Mouse (Mus musculus) ES-Bruce4 (cell line): Measurements from ENCODE around the gene Ankle2.

Experiments used
- CTCF ChIP-seq: IDR thresholded peaks from one replicate; pipeline ENCODE4 v1.8.1; 2011; ENCODE audit warnings: low read depth, low read length
- EP300 ChIP-seq: IDR thresholded peaks from 2 replicates; pipeline ENCODE4 v1.6.1; 2011; ENCODE audit warnings: low read depth, low read length; ENCODE audit not compliant: insufficient read depth
- POLR2A ChIP-seq: IDR thresholded peaks from one replicate; pipeline ENCODE4 v1.8.1; 2011; ENCODE audit warnings: low read length; ENCODE audit not compliant: insufficient read depth

GRCm38 (mm10) chr5:110296637-110297036 lies 65.8 kb downstream of the Ankle2 start:
- TF ChIP-seq POLR2A = no peak
- TF ChIP-seq CTCF = no peak
- no peak for TF ChIP-seq EP300
